Mouse (Mus musculus) gonadal fat pad, adult 2 months (tissue): ENCODE measurements around the gene Tdrd3. TPM values are rescaled to one million over a fixed set of nuclear protein-coding genes. Genes with fewer than 3 reads are reported as not detected.
A peak's percentile ranks its signal among the peaks of the same experiment; 100 is the strongest.

Experiments used
- DNase-seq: peaks from one replicate; pipeline ENCODE4 v3.0.0-alpha.2; 2012; ENCODE audit warnings: low read depth
- polyA plus RNA-seq: library from polyadenylated mRNA; depleted of rRNA; stranded (reverse); fragments of >200 nt; gene quantifications from 2 replicates; pipeline ENCODE4 v1.2.3, GENCODE M21; 2012

Gene Tdrd3
- polyA plus RNA-seq, 1 experiment: 3.5 TPM

GRCm38 (mm10) chr14:87566211-87566610 lies 149.8 kb downstream of the Tdrd3 start:
- DNase-seq: no peak

- no peak for DNase-seq
These were observed 150.6 kb downstream of the Tdrd3 start for GRCm38 (mm10) chr14:87567034-87567461.

- no peak for DNase-seq
These were observed 151.4 kb downstream of the Tdrd3 start for GRCm38 (mm10) chr14:87567626-87568446.

GRCm38 (mm10) chr14:87568447-87568908 lies 152.0 kb downstream of the Tdrd3 start:
- DNase-seq: peak; percentile 34

GRCm38 (mm10) chr14:87569471-87569870 lies 153.0 kb downstream of the Tdrd3 start:
- no peak for DNase-seq

GRCm38 (mm10) chr14:87572453-87572852 lies 156.0 kb downstream of the Tdrd3 start:
- DNase-seq: no peak

- no peak for DNase-seq
These were observed 166.2 kb downstream of the Tdrd3 start for GRCm38 (mm10) chr14:87582610-87583009.
